Mouse (Mus musculus) MEL (cell line): ENCODE data around the gene Farp1.

Experiments
- CHD1 ChIP-seq: IDR thresholded peaks from 2 replicates; pipeline ENCODE4 v1.6.1; 2012; ENCODE audit warnings: low read depth, mild to moderate bottlenecking, inconsistent platforms, low read length, improper control_type of control experiment
- CHD2 ChIP-seq: IDR thresholded peaks from 2 replicates; pipeline ENCODE4 v1.6.1; 2011; ENCODE audit warnings: low read length, improper control_type of control experiment
- CTCF ChIP-seq, 3 experiments: IDR thresholded peaks in 2 of 3; conservative IDR thresholded peaks in 1 of 3; 2 replicates each; pipeline ENCODE4 v1.5.1; 2011 to 2012; ENCODE audit warnings: low read length in 3 of 3, low read depth in 2 of 3, mild to moderate bottlenecking in 2 of 3, improper control_type of control experiment in 1 of 3, inconsistent platforms in 1 of 3, mixed read lengths in 1 of 3, moderate library complexity in 1 of 3; ENCODE audit not compliant: control insufficient read depth in 1 of 3, insufficient read depth in 1 of 3, poor library complexity in 1 of 3, severe bottlenecking in 1 of 3
- EP300 ChIP-seq, 2 experiments: IDR thresholded peaks; 2 replicates each; pipeline ENCODE4 v1.6.1; 2011; ENCODE audit warnings: improper control_type of control experiment in 2 of 2, low read length in 2 of 2, low read depth in 1 of 2, mild to moderate bottlenecking in 1 of 2
- GATA1 ChIP-seq: IDR thresholded peaks from 2 replicates; pipeline ENCODE4 v1.6.1; 2011; ENCODE audit warnings: low read depth, low read length, improper control_type of control experiment
- MAX ChIP-seq: IDR thresholded peaks from 2 replicates; pipeline ENCODE4 v1.6.1; 2011; ENCODE audit warnings: low read length, improper control_type of control experiment
- POLR2A ChIP-seq, 2 experiments: IDR thresholded peaks; 2 replicates each; pipeline ENCODE4 v1.6.1; 2011 to 2012; ENCODE audit warnings: low read length in 2 of 2, mild to moderate bottlenecking in 2 of 2, control low read depth in 1 of 2, improper control_type of control experiment in 1 of 2, low read depth in 1 of 2, moderate library complexity in 1 of 2; ENCODE audit not compliant: control insufficient read depth in 1 of 2, insufficient read depth in 1 of 2, poor library complexity in 1 of 2
- POLR2AphosphoS2 ChIP-seq: IDR thresholded peaks from 2 replicates; pipeline ENCODE4 v1.6.1; 2011; ENCODE audit warnings: low read length, improper control_type of control experiment
- RAD21 ChIP-seq: IDR thresholded peaks from 2 replicates; pipeline ENCODE4 v1.6.1; 2011; ENCODE audit warnings: mild to moderate bottlenecking, low read depth, low read length, improper control_type of control experiment
- TCF12 ChIP-seq: IDR thresholded peaks from 2 replicates; pipeline ENCODE4 v1.6.1; 2014; ENCODE audit warnings: low read depth, mild to moderate bottlenecking, inconsistent platforms, low read length, improper control_type of control experiment, moderate library complexity
- UBTF ChIP-seq: IDR thresholded peaks from 2 replicates; pipeline ENCODE4 v1.6.1; 2012; ENCODE audit warnings: low read depth, mild to moderate bottlenecking, inconsistent platforms, low read length, improper control_type of control experiment, moderate library complexity, borderline replicate concordance; ENCODE audit not compliant: insufficient read depth
- USF1 ChIP-seq: IDR thresholded peaks from 2 replicates; pipeline ENCODE4 v1.6.1; 2014; ENCODE audit warnings: low read depth, mild to moderate bottlenecking, inconsistent platforms, low read length, improper control_type of control experiment, moderate library complexity
- ZC3H11A ChIP-seq: IDR thresholded peaks from 2 replicates; pipeline ENCODE4 v1.6.1; 2012; ENCODE audit warnings: low read depth, mild to moderate bottlenecking, inconsistent platforms, low read length, improper control_type of control experiment
- ZKSCAN1 ChIP-seq: IDR thresholded peaks from 2 replicates; pipeline ENCODE4 v1.6.1; 2012; ENCODE audit warnings: low read depth, mild to moderate bottlenecking, inconsistent platforms, low read length, improper control_type of control experiment, moderate library complexity

DNA sequence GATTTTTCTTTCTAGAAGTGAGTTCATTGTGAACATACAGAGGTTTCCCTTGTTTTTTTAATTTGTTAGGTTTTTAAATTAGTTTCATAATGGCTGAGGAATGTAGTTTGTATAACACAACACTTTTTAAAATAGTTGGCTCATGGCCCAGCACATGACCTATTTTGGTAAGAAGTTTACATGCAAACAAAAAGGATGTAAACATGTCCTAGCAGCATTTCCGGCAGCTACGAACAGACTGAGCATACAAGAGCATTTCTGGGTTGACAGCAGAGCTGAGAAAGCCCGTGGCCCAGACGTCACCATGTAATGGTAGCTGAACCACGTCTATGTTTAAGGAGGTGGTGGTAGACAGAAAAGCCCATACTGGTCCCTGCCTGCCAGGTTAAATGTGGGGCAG, 180.8 kb downstream of the Farp1 start:
- TF ChIP-seq POLR2AphosphoS2 (no peak), POLR2A (IDR thresholded peaks at IDR 0.05; ENCODE audit: control insufficient read depth in 1 of 2, insufficient read depth in 1 of 2, low read depth in 1 of 2, low read length in 2 of 2, poor library complexity in 1 of 2) (no peak), ZC3H11A (no peak), USF1 (no peak), ZKSCAN1 (no peak), UBTF (no peak), CTCF (IDR thresholded peaks at IDR 0.05 in 2 of 3, conservative IDR thresholded peaks at IDR 0.05 in 1 of 3; ENCODE audit: control insufficient read depth in 1 of 3, insufficient read depth in 1 of 3, low read depth in 2 of 3, low read length in 3 of 3, poor library complexity in 1 of 3, severe bottlenecking in 1 of 3) (no peak), TCF12 (no peak), RAD21 (no peak), CHD1 (no peak), CHD2 (no peak), EP300 (IDR thresholded peaks at IDR 0.05; ENCODE audit: low read depth in 1 of 2, low read length in 2 of 2) (no peak), GATA1 (no peak), MAX (no peak)
